Mouse (Mus musculus) large intestine, adult 2 months (tissue): ENCODE measurements around the gene Fam222b. TPM values are rescaled to one million over a fixed set of nuclear protein-coding genes. Genes with fewer than 3 reads are reported as not detected.
"Not testable (repeated sequence)": the region's sequence is repeated elsewhere in the genome, so short reads cannot be mapped to it uniquely, and the experiment has no call there.

ENCODE experiments used
- DNase-seq: peaks from one replicate; pipeline ENCODE4 v3.0.0-alpha.2; 2012; ENCODE audit warnings: low read depth, low spot score
- WGBS: fragments of 180-500 bp; shearing (Covaris S2); methylation state at CpG from one replicate; pipeline ENCODE4 v1.1.7; 2018; 5-methylcytosine and 5-hydroxymethylcytosine counted together
- polyA plus RNA-seq: library from polyadenylated mRNA; depleted of rRNA; stranded (reverse); fragments of >200 nt; gene quantifications from 2 replicates; pipeline ENCODE4 v1.2.3, GENCODE M21; 2012; rRNA removed

Gene Fam222b
- 7.8 and 14.5 TPM in 2 replicates for polyA plus RNA-seq

DNA sequence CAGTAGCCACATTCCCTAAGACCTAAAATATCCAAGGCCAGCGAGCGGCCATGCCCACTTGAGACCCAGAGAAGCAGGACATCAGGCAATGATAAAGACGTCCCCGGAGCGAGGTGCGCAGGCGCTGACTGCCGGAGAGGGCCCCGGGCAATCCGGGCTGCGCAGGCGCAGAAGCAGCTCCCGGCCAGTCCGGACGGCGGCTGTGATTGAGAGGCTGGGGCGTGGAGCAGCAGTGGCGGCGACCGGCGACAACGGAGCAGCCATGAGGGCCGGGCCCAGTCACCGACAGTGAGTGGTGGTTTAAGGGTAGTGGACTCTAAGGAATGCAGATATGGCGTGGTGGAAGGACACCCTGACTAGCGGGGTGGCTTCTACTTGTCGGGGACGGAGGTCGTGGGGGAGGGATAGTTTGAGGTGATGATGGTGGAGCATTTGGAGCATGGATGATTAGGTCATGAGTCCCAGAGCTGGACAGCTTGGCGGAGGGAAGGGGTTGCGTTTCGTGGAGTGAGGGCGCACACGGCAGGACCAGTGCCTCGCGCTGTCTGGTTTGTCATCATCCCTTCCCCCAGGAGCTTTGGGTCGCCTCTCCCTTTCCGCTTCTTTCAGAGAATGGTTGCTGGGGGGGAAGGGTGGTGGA is at the start of gene Fam222b:
Gene Fam222b, plus strand, starts transcription at position 157 of the 640 bp plus-strand sequence.
- peak; percentile 57 for DNase-seq
- under 1% methylated on average over 38 of the region's 38 CpGs for WGBS

- WGBS, result 20% methylated on average over 5 of the region's 5 CpGs
- DNase-seq, result no peak
Measured at GRCm38 (mm10) chr11:78044758-78045251, 49.7 kb upstream of the Fam222b start.

GRCm38 (mm10) chr11:78048637-78049036 is 45.8 kb upstream of the Fam222b start:
- WGBS, result 80% methylated on average over 4 of the region's 4 CpGs
- not testable (repeated sequence) for DNase-seq

GRCm38 (mm10) chr11:78053078-78053477 is 41.4 kb upstream of the Fam222b start:
- no peak for DNase-seq
- WGBS, result 90% methylated on average over 8 of the region's 8 CpGs

DNA sequence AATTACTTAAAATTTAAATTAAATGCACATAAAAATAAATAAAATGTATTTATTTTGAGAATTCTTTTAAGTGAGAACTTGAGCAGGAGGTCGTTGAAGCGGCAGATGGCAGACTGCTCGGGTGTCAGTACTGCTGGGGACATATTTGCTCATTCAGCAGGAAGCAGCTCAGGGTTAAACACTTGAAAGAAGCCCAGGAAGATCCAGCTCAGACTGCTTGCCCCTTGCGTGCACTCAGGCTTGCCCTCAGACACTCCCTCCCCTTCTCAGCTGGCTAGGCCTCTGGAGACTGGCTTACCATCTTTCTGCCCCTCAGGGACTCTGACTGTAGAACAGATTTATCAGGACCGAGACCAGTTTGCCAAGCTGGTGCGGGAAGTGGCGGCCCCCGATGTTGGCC is 37.5 kb upstream of the Fam222b start:
- DNase-seq, result no peak
- 82% methylated on average over 8 of the region's 8 CpGs for WGBS

DNA sequence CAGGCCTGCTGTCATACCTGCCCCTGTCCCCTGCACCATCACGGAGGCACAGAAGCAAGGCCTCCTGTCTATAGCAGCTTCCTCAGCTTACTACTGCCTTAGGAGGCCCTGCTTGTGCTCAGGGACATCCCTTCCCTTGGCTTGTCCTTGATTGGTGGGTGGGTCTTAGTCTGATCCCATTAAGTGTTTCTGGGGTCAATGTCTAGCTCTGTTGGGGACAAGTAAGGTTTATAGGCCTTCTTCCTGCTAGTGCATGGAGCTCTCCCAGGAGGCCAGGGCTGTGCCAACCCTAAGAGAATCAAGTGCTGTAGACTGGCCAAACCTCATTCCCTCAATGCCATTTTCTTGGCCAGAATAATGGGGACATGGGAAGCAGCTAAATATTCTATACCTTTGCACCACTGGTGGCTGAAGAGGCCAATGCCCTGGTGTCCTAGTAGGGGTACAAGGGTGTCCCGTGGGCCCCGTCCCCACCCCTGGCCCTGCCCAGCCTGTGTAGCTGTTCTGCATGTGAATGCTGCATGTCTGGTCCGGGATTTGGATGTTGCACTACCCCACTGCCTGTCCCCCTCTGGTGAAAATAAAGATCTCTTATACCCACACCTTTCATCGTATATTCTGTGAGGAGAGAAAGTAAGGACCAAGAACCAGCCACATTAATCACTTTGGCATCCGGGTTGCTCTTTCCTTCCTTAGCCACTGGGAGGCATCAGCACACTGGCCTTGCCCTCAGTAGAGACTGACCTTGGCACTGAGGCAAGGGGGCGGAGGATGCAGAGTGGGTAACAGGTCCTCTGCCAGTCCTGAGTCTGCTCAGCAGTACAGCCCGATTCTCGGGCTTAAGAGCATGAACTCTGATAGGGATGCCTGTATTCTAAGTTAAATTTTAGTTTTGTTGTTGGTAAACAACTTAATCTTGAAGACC is 34.4 kb upstream of the Fam222b start:
- DNase-seq, result no peak
- WGBS, result 29% methylated on average over 9 of the region's 9 CpGs

- WGBS, result 76% methylated on average over 1 of the region's 1 CpGs
- DNase-seq, result no peak
Measured at GRCm38 (mm10) chr11:78062563-78062962, 31.9 kb upstream of the Fam222b start.

DNA sequence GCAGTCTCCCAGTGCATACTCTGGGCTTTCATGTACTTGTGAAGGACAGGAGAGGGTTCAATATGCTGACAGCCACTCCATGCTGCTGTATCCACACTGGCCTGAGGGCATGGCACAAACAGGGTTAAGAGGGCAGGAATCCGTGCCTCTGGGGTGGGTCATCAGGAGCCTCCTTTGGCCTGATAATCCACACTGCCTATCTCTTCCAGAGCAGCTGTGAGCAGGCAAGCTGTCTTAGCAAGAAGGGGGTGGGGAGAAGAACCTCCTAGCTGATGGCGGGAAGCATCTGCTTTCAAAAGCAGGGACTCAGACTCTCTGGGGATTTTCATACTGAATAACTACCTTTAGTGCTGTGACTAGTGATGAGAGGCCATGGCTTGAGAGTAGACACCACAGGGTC is 28.6 kb upstream of the Fam222b start:
- DNase-seq, result no peak
- WGBS, result 45% methylated on average over 2 of the region's 2 CpGs

- 77% methylated on average over 2 of the region's 2 CpGs for WGBS
Measured at GRCm38 (mm10) chr11:78066641-78067040, 27.8 kb upstream of the Fam222b start.

GRCm38 (mm10) chr11:78067566-78067965 is 26.9 kb upstream of the Fam222b start:
- no peak for DNase-seq
- 38% methylated on average over 5 of the region's 5 CpGs for WGBS

More at GRCm38 (mm10) chr11:78066641-78067040, 27.8 kb upstream of the Fam222b start:
- DNase-seq, result no peak

DNA sequence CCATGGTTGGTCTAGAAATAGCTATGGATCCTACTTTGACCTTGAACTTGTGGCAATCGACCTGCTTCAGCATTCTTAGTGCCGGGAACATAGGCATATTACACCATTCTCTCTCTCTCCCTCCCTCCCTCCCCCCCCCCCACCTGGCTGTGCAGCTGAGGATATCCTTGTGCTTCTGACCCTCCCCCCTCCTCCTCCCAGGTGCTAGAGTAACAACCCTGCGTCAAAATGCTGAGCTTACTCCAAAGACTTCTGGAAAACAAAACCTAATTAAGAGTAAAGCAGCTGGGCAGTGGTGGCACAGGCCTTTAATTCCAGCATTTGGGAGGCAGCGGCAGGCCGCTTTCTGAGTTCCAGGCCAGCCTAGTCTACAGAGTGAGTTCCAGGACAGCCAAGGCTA is 25.3 kb upstream of the Fam222b start:
- 78% methylated on average over 5 of the region's 5 CpGs for WGBS
- DNase-seq, result no peak

GRCm38 (mm10) chr11:78069646-78070045 is 24.8 kb upstream of the Fam222b start:
- 85% methylated on average over 6 of the region's 6 CpGs for WGBS
- no peak for DNase-seq

- no peak for DNase-seq
- WGBS, result 86% methylated on average over 5 of the region's 5 CpGs
Measured at GRCm38 (mm10) chr11:78071938-78072337, 22.5 kb upstream of the Fam222b start.

GRCm38 (mm10) chr11:78072425-78073130 is 21.9 kb upstream of the Fam222b start:
- 27% methylated on average over 6 of the region's 6 CpGs for WGBS
- no peak for DNase-seq

DNA sequence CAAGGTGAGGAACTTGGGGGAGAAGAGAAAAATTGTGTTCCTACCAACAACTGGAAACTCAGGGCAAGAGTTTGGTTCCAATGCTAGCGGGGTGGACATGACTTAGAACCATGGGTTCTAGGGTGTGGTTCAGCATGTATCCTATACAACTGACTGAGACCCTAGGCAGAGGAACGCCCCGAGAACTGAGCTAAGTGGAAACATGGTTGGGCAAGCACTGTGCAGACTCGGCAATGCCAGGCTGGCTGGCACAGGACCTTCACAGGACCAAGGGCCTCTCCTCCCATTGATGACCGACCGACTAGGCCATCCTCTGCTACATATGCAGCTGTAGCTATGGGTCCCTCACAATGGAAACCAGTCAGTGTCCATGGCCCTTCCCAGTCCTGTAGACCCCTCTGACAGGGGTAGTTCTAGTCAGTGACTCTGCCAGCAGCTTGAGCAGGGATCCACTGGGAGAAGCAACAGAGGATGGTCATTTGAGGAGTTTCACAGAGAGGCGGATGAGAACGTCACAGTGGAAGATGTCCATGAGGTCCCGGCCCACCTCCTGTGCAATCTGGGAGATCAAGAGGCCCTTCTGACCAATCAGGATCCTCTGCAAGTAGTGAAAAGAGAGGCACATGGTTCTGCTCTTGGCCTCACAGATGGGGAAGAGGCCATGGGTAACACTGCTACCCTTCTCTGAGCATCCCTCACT is 20.7 kb upstream of the Fam222b start:
- WGBS, result 92% methylated on average over 9 of the region's 9 CpGs
- no peak for DNase-seq

DNA sequence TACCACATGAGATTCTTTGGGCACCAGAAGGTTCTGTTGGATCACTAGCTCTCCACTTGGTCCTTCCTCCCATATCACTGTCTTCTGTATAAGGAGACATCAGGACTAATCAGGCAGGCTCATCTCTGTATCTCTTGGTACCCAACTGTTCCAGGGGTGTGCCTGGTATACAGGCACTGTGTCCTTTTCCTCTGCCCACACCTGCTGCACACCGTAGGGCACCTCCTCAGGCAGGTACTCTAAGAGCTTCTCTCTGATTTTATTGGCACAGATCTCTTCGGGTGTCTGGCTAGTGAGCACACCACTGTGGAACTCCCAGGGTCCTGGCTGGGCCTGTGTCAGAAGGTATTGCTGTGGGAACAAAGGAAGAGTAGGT is 20.2 kb upstream of the Fam222b start:
- DNase-seq, result no peak
- WGBS, result 87% methylated on average over 2 of the region's 2 CpGs

DNA sequence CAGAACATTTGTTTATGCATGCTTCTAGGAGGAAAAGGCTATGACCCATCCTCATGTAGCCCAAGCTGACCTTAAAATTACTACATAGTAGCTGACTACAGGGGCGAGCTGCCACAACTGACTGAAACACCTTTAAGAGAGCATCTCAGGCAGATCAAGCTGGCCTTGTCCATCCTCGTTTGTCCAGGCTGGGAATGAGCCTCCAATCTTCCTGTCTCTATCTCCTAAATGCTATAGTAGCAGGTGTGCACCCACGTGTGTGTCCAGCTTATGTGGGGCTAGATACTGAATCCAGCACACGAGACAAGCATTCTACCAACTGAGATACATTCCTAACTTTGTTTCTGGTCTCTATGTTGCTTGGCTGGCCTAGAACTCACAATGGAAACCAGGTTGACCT is 19.8 kb upstream of the Fam222b start:
- 89% methylated on average over 4 of the region's 4 CpGs for WGBS
- DNase-seq, result no peak

- DNase-seq, result peak; percentile 72
- WGBS, result under 1% methylated on average over 42 of the region's 42 CpGs
Measured at GRCm38 (mm10) chr11:78079961-78080921, 14.2 kb upstream of the Fam222b start, which contains the start of gene Eral1. TSS of gene Eral1 (minus strand) at chr11:78080383.
